Mouse (Mus musculus): ENCODE measurements around the gene Zfp808.
"Not testable (repeated sequence)": the region's sequence is repeated elsewhere in the genome, so short reads cannot be mapped to it uniquely, and the experiment has no call there.

Zfp808 gene

DNA sequence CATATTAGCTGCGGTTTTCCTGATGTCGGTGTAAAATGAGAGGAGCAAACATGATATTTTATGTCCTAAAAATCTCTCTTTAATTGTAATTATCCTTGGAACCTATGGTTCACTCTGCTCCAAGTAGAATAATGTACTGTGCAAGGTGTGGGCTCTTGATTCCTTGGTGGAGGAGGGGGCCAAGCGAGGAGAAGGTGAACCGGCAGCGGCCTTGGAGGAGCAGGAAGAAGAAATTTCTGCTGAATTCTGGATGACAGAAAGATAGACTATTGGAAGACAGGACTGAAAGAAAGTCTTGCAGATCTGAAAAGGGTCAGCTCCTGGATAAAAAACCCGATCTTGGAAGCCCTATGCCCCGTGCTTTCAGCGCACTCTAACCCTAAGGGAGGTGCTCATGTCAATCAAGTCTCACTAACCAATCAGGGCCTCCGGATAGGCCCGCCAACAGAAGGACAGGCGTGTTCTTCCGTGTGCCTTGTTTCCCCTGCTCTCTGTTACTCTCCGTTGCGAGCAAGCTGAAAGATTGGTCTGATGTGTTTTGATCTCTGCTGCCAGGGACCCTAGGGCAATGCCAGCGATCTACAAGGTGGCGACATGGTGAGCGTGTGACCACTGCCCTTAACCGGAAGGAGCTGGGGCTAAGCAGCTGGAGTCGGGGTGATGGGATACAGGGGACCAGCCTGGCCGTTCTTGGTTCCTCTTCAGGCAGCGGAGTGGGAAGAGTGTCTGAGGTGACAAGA lies at the start of gene Zfp808:
Gene Zfp808, plus strand, starts transcription at position 455 of the 740 bp plus-strand sequence.
- DNase-seq (ENCODE audit: low spot score), result peak; percentile 57

DNA sequence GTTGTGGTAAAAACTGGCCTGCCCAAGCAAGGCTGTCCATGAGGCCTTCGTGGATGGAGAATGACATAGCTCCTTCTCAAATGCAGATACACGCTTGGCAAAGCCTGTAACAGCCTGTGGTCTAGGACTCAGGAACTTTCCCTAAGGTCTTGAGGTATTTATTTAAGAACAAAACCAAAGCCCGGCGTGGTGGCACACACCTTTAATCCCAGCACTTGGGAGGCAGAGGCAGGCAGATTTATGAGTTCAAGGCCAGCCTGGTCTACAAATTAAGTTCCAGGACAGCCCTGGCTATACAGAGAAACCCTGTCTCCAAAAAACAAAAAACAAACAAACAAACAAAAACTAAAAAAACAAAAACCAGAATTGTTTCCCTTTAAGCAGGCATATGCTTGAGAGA lies 30.9 kb upstream of the Zfp808 start:
- not testable (repeated sequence) for DNase-seq (ENCODE audit: low spot score)

DNA sequence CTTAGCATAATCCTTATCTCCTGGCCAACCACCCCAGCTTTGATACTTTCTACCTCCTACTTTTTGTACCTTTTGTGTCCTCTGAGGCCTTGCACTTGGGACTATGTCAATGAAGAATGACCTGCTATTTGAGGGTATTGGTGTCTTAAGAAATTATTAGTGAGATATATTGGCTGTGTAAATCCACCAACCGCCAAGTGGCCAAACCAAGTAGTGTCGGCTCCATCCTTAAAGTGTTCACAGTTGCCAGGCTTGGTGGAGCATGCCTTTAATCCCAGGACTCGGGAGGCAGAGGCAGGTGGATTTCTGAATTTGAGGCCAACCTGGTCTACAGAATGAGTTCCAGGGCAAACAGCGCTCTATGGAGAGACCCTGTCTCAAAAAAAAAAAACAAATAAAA lies 30.2 kb upstream of the Zfp808 start:
- not testable (repeated sequence) for DNase-seq (ENCODE audit: low spot score)

DNA sequence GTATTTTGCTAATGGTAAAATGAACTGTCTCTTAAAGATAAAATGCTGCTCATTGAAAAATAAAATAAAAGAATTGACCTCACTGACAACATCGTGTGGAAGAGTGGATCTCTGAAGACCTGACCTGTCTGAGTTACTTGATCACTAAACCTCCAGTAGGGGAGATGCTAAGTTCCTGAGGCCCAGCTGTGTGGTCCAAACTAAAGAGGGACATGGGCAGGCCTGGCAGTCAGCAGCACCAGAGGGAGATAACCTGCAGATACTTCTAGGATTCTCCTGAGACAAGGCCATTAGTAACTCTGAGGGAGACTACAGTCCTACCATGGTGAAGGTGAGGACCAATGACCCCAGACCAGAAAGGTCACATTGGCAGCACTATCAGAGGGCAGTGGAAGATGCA lies 27.3 kb upstream of the Zfp808 start:
- DNase-seq (ENCODE audit: low spot score), result not testable (repeated sequence)

DNA sequence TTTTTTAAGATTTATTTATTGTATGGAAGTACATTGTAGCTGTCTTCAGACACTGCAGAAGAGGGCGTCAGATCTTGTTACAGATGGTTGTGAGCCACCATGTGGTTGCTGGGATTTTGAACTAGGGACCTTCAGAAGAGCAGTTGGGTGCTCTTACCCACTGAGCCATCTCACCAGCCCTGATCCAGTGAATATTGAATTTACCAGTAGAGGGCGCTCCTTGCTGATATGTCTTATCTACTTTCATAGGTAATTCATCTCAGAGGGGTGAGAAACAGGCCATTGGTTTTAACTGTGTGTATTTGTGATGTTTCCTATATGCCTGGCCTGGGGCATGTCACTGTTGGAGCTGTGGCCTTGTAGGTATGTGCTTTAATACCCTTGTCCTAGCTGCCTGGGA lies 13.8 kb upstream of the Zfp808 start:
- not testable (repeated sequence) for DNase-seq (ENCODE audit: low spot score)

DNA sequence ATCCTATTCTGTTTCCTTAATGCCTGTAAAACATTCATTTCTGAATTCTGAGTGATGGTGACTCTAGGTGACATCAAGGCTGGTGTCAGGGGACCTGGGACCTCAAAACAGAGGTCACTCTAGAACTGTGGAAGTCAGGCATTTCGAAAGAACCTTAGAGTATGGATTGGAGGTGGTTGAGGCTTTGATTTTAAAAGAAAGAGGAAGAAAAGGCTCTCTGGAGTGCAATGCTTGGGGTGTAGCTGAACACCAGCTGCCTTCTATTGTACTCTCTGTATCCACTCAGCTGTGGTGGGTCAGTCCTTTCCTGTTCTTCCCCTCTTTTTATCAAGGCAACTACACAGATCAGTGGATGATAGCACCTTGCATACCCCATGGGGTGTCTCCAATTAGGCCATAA lies 8.1 kb upstream of the Zfp808 start:
- not testable (repeated sequence) for DNase-seq (ENCODE audit: low spot score)

DNA sequence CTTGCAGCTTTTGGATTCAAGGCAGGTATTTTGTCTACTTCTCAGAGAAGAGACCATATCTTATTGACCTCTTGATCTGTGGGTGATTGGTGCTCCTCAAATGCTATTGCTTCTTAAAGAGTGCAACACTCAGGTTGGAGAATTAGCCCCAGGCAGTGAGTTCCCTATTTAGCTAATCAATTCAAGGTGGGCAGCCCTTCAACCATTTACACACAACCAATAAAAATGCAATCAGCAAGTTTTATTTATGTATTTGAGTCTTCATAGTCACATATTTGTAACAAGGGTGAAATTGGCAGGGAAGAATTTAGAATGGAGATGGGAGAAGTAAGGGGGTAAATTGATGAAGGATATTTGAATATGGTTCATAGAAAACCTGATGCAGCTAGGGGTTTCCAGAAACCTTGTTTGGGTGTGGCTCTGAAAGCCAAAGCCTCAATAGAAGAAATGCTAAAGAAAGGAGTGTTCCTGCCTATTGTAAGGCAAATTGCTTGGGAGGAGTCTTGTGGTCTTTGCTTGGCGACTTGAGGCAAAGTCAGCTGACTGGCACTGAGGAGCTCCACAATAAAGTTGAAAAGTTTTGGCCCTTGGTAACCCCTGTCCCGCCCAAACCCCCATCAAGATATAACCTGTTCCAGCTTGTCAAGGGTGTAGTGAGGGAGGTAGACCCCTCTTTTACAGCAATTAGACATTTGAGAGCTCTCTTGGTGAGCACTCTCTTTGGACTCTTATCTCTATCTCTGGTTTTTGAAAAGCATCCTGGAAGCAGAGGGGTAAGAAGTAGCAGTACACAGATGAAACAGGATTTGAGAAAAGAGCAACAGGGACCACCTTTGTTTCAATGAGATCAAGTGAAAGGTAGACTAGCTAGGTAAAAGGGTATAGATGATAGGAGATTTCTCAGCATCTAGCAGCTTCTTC lies 52.4 kb downstream of the Zfp808 start:
- DNase-seq (ENCODE audit: low spot score), result not testable (repeated sequence)

DNA sequence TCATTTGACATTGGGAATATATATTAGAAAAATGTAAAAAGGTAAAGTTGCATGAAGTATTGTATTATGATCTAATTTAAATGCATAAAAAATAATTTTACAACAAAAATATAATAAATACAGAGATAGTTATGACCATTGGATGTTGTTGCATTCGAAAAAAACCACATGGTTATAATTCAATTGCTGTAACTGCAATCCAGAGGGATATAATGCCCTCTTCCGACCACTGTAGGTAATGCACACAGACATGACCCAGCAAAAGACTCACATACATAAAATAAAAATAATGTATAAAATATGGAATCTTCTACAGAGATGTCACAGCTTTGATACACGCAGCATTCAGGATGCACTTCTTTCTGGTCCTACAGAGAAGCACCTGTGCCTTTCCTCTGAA lies 115.6 kb downstream of the Zfp808 start:
- no peak for DNase-seq (ENCODE audit: low spot score)

DNA sequence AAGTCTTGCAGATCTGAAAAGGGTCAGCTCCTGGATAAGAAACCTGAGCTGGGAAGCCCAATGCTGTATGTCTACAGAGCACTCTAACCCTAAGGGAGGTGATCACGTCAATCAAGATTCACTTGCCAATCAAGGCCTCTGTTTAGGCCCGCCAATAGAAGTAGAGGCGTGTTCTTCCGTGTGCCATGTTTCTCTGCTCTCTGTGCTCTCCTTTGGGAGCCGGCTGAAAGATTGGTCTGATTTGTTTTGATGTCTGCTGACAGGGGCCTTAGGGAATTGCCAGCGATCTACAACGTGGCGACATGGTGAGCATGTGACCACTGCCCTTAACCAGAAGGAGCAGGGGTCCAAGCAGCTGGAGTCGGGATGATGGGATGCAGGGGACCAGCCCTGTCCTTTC lies 125.5 kb downstream of the Zfp808 start:
- DNase-seq (ENCODE audit: low spot score), result not testable (repeated sequence)

DNA sequence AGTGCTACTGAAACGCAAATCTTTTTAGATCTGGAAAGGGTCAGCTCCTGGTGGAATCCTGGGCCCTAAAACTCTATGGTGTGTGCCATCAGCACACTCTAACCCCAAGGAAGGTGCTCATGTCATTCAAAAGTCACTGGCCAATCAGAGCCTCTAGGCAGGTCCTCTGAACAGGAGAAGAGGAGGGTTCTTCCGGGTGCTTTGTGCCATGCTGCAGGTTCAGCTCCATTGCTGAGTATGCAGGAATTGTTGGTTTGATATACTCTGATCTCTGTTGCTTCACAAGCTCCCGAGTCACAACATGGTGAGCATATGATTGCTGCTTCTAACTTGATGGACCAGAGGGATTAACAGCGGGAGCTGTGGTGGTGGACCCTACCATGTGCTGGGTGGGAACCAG lies 133.7 kb downstream of the Zfp808 start:
- DNase-seq (ENCODE audit: low spot score), result no peak

Data from lung, postnatal 25 days (tissue).